Mouse (Mus musculus): ENCODE results near the gene Mob4. TPM values are rescaled to one million over a fixed set of nuclear protein-coding genes. Genes with fewer than 3 reads are reported as not detected.

The Mob4 gene
- polyA plus RNA-seq, 1 experiment from 2014 or later: 144 TPM

DNA sequence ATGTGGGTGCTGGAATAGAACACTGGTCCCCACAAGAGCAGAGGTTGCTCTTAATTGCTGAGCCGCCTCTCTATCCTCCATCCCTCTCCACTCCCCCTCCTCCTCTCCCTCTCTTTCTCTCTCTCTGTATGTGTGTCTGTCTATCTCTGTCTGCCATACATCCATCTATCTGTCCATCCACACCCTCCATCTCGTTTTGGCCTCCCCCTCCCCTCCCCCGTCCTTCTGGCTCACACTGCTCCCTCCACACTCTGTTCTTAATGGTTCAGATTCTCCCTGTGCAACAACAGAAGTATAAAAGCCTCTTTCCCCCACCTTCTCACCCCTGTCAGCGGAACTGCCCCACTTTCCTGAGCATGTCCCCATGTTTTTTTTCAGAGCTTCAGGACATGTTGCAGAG, 36.5 kb downstream of the Mob4 start:
- H3K4me2 ChIP-seq: no peak overlapping the region
- no peak overlapping the region for H3K9ac ChIP-seq
- no peak for ATAC-seq (ENCODE audit: insufficient read depth, low FRiP score, low read depth)
- WGBS: 75% methylated on average over 4 of the region's 4 CpGs
- H3K36me3 ChIP-seq: no peaks in the 10 kb centered on the region
- no peak overlapping the region for H3K27ac ChIP-seq
- H3K27me3 ChIP-seq (replicated peaks): no peaks in the 10 kb centered on the region
- 0 out of 2 replicates have a peak, but pooled peaks cover 3% of the 10 kb centered on the region for H3K4me1 ChIP-seq
- H3K4me3 ChIP-seq (replicated peaks): no peak overlapping the region
- H3K9me3 ChIP-seq: no peaks in the 10 kb centered on the region

DNA sequence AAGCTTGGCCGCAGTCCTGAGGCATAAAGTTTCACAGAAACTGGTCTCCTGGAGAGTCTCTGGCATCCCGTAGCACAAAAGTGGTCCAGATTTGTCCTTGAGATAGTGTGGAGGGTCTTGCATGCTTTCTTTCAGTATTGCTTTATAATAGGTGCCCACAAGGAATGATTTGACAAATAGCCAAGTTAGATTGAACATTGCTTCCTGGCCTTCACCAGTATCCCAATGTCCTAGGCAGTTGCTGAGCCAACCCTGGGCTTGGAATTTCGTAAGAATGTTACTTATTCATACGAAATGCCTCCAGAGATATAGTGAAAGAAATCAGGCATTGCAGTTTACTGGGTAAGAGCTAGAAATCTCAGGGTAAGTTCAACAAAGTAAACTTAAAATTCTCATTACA, 37.6 kb downstream of the Mob4 start:
- no peak overlapping the region for H3K4me3 ChIP-seq (replicated peaks)
- ATAC-seq (ENCODE audit: insufficient read depth, low FRiP score, low read depth): no peak
- no peak overlapping the region for H3K27ac ChIP-seq
- H3K36me3 ChIP-seq: no peaks in the 10 kb centered on the region
- no peaks in the 10 kb centered on the region for H3K27me3 ChIP-seq (replicated peaks)
- H3K9me3 ChIP-seq: no peaks in the 10 kb centered on the region
- H3K4me1 ChIP-seq: 0 out of 2 replicates have a peak, but pooled peaks cover 3% of the 10 kb centered on the region
- WGBS: 93% methylated on average over 4 of the region's 4 CpGs
- H3K9ac ChIP-seq: no peak overlapping the region
- H3K4me2 ChIP-seq: no peak overlapping the region

DNA sequence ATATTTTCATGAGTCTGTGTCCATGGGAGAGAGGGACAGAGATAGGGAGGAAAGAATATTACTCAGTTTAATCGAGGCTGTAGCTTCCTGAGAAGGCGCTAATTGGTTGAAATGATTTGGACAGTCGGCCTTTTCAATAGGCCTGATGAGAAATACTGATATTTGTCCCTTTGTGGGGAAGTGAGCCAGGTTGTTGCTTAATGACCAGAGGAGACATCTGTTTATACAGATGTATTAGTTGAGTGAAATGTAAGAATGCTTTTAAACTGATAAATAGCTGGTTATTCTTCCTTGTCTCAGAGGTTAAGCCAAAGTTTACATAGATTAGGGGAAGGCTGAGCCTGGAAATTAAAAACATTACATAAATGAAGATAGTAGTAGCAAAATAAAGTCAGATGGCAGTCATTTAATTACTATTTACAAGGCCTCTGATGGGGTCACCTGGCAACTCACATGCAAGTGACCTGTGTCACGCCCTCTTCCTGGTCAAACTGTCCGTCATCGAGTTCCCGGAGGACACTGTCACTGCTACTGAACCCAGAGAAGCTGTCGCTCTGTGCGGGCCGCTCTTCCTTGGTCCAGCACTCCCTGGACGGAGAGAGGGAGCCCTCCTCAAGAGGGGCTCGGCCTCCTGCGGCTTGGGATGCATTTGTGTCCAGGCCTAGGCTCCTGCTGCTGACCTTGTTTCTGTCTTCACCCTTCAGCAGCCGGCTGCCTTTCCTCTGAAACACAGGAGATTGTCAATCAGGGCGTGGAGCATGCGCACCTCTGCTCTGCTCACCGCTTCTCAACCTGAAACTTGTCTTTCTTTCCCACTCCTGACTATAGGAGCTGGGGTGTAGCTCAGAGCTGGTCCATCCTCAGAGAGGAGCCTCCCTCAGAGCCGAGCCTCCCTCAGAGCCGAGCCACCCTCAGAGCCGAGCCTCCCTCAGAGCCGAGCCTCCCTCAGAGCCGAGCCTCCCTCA, 40.6 kb downstream of the Mob4 start:
- 61% methylated on average over 22 of the region's 22 CpGs for WGBS
- Histone ChIP-seq H3K4me2 (0 out of 2 replicates have a peak overlapping the region, but pooled peaks have one; percentile 17), H3K9ac (no peak overlapping the region), H3K27ac (no peak overlapping the region), H3K4me1 (0 out of 2 replicates have a peak, but pooled peaks cover 3% of the 10 kb centered on the region), H3K27me3 (replicated peaks) (no peaks in the 10 kb centered on the region), H3K9me3 (no peaks in the 10 kb centered on the region), H3K36me3 (no peaks in the 10 kb centered on the region), H3K4me3 (replicated peaks) (peak overlapping the region; percentile 12; the same call in 1 of the 2 replicates)
- ATAC-seq (ENCODE audit: insufficient read depth, low FRiP score, low read depth): no peak

DNA sequence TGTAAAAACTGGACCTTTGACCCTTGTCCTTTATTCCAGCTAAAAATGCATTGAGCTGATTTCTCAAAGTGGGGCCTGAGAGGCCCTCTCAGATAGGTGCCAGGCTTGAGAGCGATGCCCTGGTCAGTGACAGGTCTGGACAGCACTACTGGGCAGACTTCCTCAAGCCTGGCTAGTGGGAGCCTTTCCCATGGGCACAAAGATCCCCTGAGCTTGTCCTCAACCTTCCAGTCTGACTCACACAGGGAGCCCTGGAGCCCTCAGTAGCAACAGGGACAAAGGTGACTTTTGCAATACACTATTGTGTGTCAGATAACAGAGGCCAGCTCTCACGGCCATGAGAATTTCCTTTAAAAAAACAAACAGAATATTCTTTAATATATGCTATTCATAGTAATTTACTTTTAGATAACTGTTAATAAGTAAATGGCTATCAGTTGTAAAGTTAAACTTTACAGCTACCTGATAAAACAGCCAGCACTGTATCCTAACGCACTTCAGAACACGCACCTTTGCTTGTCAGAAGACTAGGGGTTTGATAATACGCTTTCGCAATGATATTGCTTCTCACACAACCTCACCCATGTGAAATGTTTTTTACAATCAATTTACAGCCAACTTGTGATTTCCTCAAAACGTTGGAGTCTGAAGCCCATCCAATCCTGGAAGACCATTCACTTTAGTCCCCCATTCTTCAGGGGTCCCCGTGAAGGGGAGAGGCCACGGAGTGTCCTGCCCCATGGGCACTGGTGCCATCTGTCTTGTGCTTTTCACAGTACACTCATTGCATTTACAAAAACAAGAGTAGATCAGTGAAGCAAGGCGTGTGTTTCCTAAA, 42.9 kb downstream of the Mob4 start:
- Histone ChIP-seq H3K27me3 (replicated peaks) (no peaks in the 10 kb centered on the region), H3K4me1 (0 out of 2 replicates have a peak, but pooled peaks cover 3% of the 10 kb centered on the region), H3K4me2 (no peak overlapping the region), H3K4me3 (replicated peaks) (no peak overlapping the region), H3K9me3 (no peaks in the 10 kb centered on the region), H3K36me3 (no peaks in the 10 kb centered on the region), H3K9ac (no peak overlapping the region), H3K27ac (peak overlapping the region; percentile 73)
- ATAC-seq (ENCODE audit: insufficient read depth, low FRiP score, low read depth): peak; percentile 90
- 62% methylated on average over 10 of the region's 10 CpGs for WGBS

DNA sequence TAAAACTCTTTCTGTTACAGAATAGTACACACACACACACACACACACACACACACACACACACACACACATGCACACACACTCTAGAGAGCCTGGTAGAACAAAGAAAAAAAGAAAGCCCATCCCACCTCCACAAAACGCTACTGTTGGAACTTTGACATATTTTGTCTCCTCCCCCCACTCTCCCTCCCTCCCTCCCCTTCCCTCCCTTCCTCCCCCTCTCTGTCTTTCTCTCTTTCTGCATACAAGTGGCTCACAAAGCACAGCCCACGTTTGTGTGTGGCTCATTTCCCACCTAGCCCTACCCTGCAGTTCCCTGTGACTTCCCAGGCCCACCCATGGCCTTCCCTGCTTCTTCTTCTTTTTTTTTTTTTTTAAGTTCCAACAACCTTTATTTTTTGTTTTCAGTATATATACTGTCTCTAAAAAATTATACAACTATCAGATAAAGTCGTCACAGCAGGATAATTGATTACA, 43.6 kb downstream of the Mob4 start:
- no peak overlapping the region for H3K4me2 ChIP-seq
- 17% methylated on average over 3 of the region's 3 CpGs for WGBS
- H3K4me1 ChIP-seq: 0 out of 2 replicates have a peak, but pooled peaks cover 3% of the 10 kb centered on the region
- ATAC-seq (ENCODE audit: insufficient read depth, low FRiP score, low read depth): peak; percentile 9; the same call in 1 of the 2 replicates
- H3K4me3 ChIP-seq (replicated peaks): no peak overlapping the region
- H3K27me3 ChIP-seq (replicated peaks): no peaks in the 10 kb centered on the region
- H3K9ac ChIP-seq: no peak overlapping the region
- H3K27ac ChIP-seq: peak overlapping the region; percentile 70; the same call in 1 of the 2 replicates
- H3K9me3 ChIP-seq: no peaks in the 10 kb centered on the region
- no peaks in the 10 kb centered on the region for H3K36me3 ChIP-seq

DNA sequence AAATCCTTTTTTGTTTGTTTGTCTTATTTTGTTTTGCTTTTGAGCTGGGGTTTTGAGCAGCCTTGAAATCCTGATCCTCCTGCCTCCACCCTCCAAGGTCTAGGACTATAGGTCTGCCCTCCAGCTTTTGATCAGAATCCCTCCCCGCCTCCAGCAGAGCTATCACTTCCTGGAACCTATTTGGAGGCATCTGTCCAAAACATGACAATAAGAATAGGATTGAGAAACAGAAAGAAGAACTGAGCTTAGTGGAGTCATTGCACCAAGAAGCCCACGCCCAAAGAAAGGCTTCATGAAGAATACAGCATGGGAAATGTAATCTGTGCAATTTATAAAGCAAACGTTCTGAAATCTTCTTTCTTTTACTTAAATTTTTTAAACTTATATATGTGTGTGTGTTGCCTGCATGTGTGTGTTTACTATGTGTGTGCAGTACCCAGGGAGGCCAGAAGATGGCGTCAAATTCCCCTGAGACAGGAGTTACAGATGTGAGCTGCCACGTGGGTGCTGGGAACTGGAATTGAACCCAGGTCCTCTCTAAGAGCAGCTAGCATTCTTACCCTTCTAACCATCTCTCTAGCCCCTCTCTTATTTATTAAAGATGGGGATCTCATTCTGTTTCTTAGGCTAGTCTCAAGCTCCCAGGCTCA, 49.0 kb downstream of the Mob4 start:
- Histone ChIP-seq H3K27ac (no peak overlapping the region), H3K9me3 (no peaks in the 10 kb centered on the region), H3K9ac (no peak overlapping the region), H3K4me3 (replicated peaks) (no peak overlapping the region), H3K4me2 (no peak overlapping the region), H3K4me1 (no peaks in the 10 kb centered on the region), H3K27me3 (replicated peaks) (no peaks in the 10 kb centered on the region), H3K36me3 (peaks cover 7% of the 10 kb centered on the region; the same call in 1 of the 2 replicates)
- 82% methylated on average over 5 of the region's 5 CpGs for WGBS
- no peak for ATAC-seq (ENCODE audit: insufficient read depth, low FRiP score, low read depth)

DNA sequence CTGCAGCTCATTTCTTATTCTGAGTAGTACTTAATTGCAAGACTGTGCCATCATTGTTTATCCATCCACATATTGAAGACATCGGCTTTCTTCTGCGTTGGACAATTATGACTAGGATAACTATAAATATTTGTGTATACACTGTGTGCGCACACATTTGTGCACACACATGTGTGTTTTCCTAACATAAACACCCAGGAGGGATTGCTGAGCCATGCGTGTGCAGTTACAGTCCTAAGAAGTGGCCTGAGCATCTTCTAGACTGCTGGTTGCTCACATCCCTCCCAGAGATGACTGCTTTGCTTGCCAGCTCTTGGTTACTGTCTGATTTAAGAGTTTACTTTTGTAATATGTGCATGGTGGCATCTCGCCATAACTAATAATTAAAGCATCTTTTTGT, 51.4 kb downstream of the Mob4 start:
- no peaks in the 10 kb centered on the region for H3K27me3 ChIP-seq (replicated peaks)
- H3K27ac ChIP-seq: peak overlapping the region; percentile 44; the same call in 1 of the 2 replicates
- no peak overlapping the region for H3K4me3 ChIP-seq (replicated peaks)
- no peaks in the 10 kb centered on the region for H3K4me1 ChIP-seq
- H3K4me2 ChIP-seq: no peak overlapping the region
- ATAC-seq (ENCODE audit: insufficient read depth, low FRiP score, low read depth): no peak
- H3K36me3 ChIP-seq: peaks cover 7% of the 10 kb centered on the region; the same call in 1 of the 2 replicates
- no peak overlapping the region for H3K9ac ChIP-seq
- WGBS: 56% methylated on average over 5 of the region's 5 CpGs
- H3K9me3 ChIP-seq: no peaks in the 10 kb centered on the region

DNA sequence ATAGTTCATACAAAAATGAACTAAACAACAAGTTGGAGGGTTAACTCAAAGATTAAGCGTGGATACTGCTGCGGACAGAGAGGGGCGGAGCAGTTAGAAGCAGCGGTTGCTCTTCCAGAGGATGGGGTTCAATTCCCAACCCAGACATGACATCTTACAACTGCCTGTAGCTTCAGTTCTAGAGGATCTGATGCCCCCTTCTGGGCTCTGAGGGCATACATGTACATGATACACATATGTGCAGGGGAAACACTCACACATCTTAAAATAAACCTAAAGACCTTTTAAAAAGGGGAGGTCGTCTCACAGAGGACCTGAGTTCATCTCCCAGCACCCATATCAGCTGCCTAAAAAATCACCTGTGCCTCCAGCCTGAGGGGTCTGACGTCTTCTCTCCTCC, 54.7 kb downstream of the Mob4 start:
- H3K9ac ChIP-seq: no peak overlapping the region
- H3K27ac ChIP-seq: no peak overlapping the region
- peaks cover 5% of the 10 kb centered on the region; the same call in 1 of the 2 replicates for H3K36me3 ChIP-seq
- WGBS: 81% methylated on average over 6 of the region's 6 CpGs
- H3K4me2 ChIP-seq: no peak overlapping the region
- no peak for ATAC-seq (ENCODE audit: insufficient read depth, low FRiP score, low read depth)
- no peaks in the 10 kb centered on the region for H3K4me1 ChIP-seq
- no peak overlapping the region for H3K4me3 ChIP-seq (replicated peaks)
- H3K27me3 ChIP-seq (replicated peaks): no peaks in the 10 kb centered on the region
- no peaks in the 10 kb centered on the region for H3K9me3 ChIP-seq

DNA sequence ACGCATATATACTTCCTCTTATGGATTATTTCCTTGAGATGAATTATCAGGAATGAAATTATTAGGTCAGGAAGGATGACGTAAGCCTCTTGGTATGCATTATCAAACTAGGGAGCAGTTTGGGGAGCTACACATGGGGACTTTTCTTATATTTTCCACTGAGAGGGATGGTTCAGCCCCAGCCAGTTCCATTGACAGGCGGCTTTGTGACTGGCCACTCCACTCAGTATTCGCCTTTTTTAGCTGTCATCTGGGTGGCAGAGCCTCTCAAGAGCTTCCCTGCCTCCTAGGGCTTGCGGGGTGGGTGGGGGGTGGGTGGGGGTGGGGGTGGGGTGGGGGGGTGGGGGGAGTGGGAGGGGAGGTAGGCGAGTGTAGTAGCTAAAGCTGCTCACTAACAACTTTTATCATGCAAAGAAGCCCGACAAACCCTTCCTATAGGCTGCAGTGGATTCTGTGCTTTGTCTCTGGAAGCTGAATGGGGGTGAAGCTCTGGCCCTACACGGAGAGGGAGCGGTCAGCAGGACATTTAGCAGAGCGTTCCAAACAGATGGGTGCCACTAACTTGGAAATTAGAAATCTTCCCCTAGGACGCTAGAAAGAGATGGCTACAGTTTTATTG, 55.7 kb downstream of the Mob4 start:
- H3K36me3 ChIP-seq: peaks cover under 1% of the 10 kb centered on the region; the same call in 1 of the 2 replicates
- ATAC-seq (ENCODE audit: insufficient read depth, low FRiP score, low read depth): no peak
- H3K4me1 ChIP-seq: no peaks in the 10 kb centered on the region
- no peak overlapping the region for H3K27ac ChIP-seq
- 36% methylated on average over 11 of the region's 11 CpGs for WGBS
- no peaks in the 10 kb centered on the region for H3K27me3 ChIP-seq (replicated peaks)
- H3K9ac ChIP-seq: no peak overlapping the region
- no peaks in the 10 kb centered on the region for H3K9me3 ChIP-seq
- no peak overlapping the region for H3K4me2 ChIP-seq
- H3K4me3 ChIP-seq (replicated peaks): no peak overlapping the region

DNA sequence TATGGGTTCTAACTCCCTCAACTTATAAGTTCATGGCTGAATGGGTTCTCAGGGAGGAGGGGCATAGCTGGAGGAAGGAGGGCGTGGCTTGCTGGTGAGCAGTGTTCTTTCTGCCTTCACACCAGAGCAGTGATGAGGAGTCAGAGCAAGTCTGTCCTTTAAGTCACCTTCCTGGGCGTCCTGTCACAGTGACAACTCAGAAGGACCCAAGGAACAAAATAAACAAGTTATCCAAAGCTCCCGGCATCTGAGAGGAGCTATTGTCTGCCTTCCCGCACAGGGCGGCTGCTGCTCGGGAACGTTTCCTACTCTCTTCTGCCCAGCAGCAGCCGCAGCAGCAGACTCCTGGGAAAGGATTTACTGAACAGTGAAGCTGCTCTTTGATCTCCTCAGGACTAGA, 61.0 kb downstream of the Mob4 start:
- H3K4me3 ChIP-seq (replicated peaks): peak overlapping the region; percentile 20

DNA sequence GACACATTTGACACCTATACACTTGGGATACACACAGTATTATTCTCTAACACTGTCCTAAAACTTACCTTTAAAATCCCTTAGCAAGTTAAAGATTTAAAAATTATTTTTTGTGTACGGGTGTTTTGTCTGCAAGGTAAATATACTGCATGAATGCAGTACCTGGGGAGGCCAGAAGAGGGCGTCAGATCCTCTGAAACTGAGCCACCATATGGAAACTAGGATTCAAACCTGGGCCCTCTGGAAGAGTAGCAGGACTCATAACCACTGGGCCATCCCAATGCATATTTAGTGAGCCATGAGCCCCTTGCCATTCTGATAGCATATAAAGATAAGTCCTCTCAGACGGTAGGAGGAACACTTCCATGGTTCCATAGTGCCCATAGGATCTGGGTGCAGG, 61.8 kb downstream of the Mob4 start:
- Histone ChIP-seq H3K4me3 (replicated peaks) (no peak overlapping the region), H3K4me2 (no peak overlapping the region), H3K9ac (no peak overlapping the region), H3K27ac (peak overlapping the region; percentile 42), H3K4me1 (peaks cover 20% of the 10 kb centered on the region), H3K27me3 (replicated peaks) (no peaks in the 10 kb centered on the region), H3K36me3 (no peaks in the 10 kb centered on the region), H3K9me3 (no peaks in the 10 kb centered on the region)
- WGBS: 55% methylated on average over 3 of the region's 3 CpGs
- no peak for ATAC-seq (ENCODE audit: insufficient read depth, low FRiP score, low read depth)

More for the DNA sequence above, 61.0 kb downstream of the Mob4 start:
- Histone ChIP-seq H3K9me3 (no peaks in the 10 kb centered on the region), H3K27me3 (replicated peaks) (no peaks in the 10 kb centered on the region), H3K4me2 (peak overlapping the region; percentile 46), H3K9ac (no peak overlapping the region), H3K36me3 (no peaks in the 10 kb centered on the region), H3K4me1 (peaks cover 20% of the 10 kb centered on the region), H3K27ac (no peak overlapping the region)
- peak; percentile 21; the same call in 1 of the 2 replicates for ATAC-seq (ENCODE audit: insufficient read depth, low FRiP score, low read depth)
- WGBS: 16% methylated on average over 8 of the region's 8 CpGs

Data from stomach, embryonic 15.5 days (tissue).